Mouse (Mus musculus): ENCODE measurements around the gene Ubl3. TPM values are rescaled to one million over a fixed set of nuclear protein-coding genes. Genes with fewer than 3 reads are reported as not detected.

The Ubl3 gene
- polyA plus RNA-seq, 1 experiment from 2014 or later = 104 TPM

GRCm38 (mm10) chr5:148499616-148500015, 53.0 kb downstream of the Ubl3 start:
- peak; percentile 72 for ATAC-seq (replicated peaks; ENCODE audit: low FRiP score, low read depth)
- no peak overlapping the region for H3K4me2 ChIP-seq (ENCODE audit: low read length)
- no peaks in the 10 kb centered on the region; the same call in 1 of the 2 replicates for H3K9me3 ChIP-seq (replicated peaks; ENCODE audit: low read length)
- no peak for TF ChIP-seq CTCF (IDR thresholded peaks at IDR 0.05; ENCODE audit: low read depth)
- no peak overlapping the region for H3K9ac ChIP-seq (ENCODE audit: low read depth, low read length)
- no peak for DNase-seq (ENCODE audit: low spot score)
- 63% methylated on average over 5 of the region's 5 CpGs for WGBS
- no peak overlapping the region for H3K4me3 ChIP-seq (replicated peaks; ENCODE audit: low read depth, low read length)
- no peaks in the 10 kb centered on the region for H3K4me1 ChIP-seq (replicated peaks; ENCODE audit: insufficient read depth, low read length)
- no peaks in the 10 kb centered on the region for H3K36me3 ChIP-seq (ENCODE audit: insufficient read depth, low read length)
- H3K27me3 ChIP-seq (ENCODE audit: insufficient read depth, low read length) = no peaks in the 10 kb centered on the region
- peak overlapping the region; percentile 32; the same call in 1 of the 2 replicates for H3K27ac ChIP-seq

- Histone ChIP-seq H3K36me3 (ENCODE audit: insufficient read depth, low read length) (no peaks in the 10 kb centered on the region), H3K27me3 (ENCODE audit: insufficient read depth, low read length) (no peaks in the 10 kb centered on the region), H3K4me1 (replicated peaks; ENCODE audit: insufficient read depth, low read length) (no peaks in the 10 kb centered on the region), H3K4me2 (ENCODE audit: low read length) (no peak overlapping the region), H3K4me3 (replicated peaks; ENCODE audit: low read depth, low read length) (no peak overlapping the region), H3K9ac (ENCODE audit: low read depth, low read length) (no peak overlapping the region), H3K27ac (no peak overlapping the region), H3K9me3 (replicated peaks; ENCODE audit: low read length) (no peaks in the 10 kb centered on the region; the same call in 1 of the 2 replicates)
- 89% methylated on average over 6 of the region's 6 CpGs for WGBS
- ATAC-seq (replicated peaks; ENCODE audit: low FRiP score, low read depth) = no peak
- no peak for TF ChIP-seq CTCF (IDR thresholded peaks at IDR 0.05; ENCODE audit: low read depth)
- DNase-seq (ENCODE audit: low spot score) = no peak
These were observed 56.6 kb downstream of the Ubl3 start for GRCm38 (mm10) chr5:148495991-148496390.

GRCm38 (mm10) chr5:148495173-148495572, 57.4 kb downstream of the Ubl3 start:
- DNase-seq (ENCODE audit: low spot score) = peak; percentile 52
- Histone ChIP-seq H3K4me2 (ENCODE audit: low read length) (peak overlapping the region; percentile 25; the same call in 1 of the 2 replicates), H3K9ac (ENCODE audit: low read depth, low read length) (no peak overlapping the region), H3K27me3 (ENCODE audit: insufficient read depth, low read length) (no peaks in the 10 kb centered on the region), H3K36me3 (ENCODE audit: insufficient read depth, low read length) (no peaks in the 10 kb centered on the region), H3K4me3 (replicated peaks; ENCODE audit: low read depth, low read length) (no peak overlapping the region), H3K4me1 (replicated peaks; ENCODE audit: insufficient read depth, low read length) (no peaks in the 10 kb centered on the region), H3K9me3 (replicated peaks; ENCODE audit: low read length) (no peaks in the 10 kb centered on the region; the same call in 1 of the 2 replicates), H3K27ac (no peak overlapping the region)
- 30% methylated on average over 10 of the region's 10 CpGs for WGBS
- ATAC-seq (replicated peaks; ENCODE audit: low FRiP score, low read depth) = no peak
- TF ChIP-seq CTCF (IDR thresholded peaks at IDR 0.05; ENCODE audit: low read depth) = no peak

- Histone ChIP-seq H3K9ac (ENCODE audit: low read depth, low read length) (no peak overlapping the region), H3K4me3 (replicated peaks; ENCODE audit: low read depth, low read length) (no peak overlapping the region), H3K27ac (no peak overlapping the region), H3K36me3 (ENCODE audit: insufficient read depth, low read length) (no peaks in the 10 kb centered on the region), H3K9me3 (replicated peaks; ENCODE audit: low read length) (no peaks in the 10 kb centered on the region; the same call in 1 of the 2 replicates), H3K4me2 (ENCODE audit: low read length) (no peak overlapping the region), H3K4me1 (replicated peaks; ENCODE audit: insufficient read depth, low read length) (no peaks in the 10 kb centered on the region), H3K27me3 (ENCODE audit: insufficient read depth, low read length) (no peaks in the 10 kb centered on the region)
- no peak for ATAC-seq (replicated peaks; ENCODE audit: low FRiP score, low read depth)
- no peak for TF ChIP-seq CTCF (IDR thresholded peaks at IDR 0.05; ENCODE audit: low read depth)
- WGBS = 85% methylated on average over 5 of the region's 5 CpGs
- no peak for DNase-seq (ENCODE audit: low spot score)
These were observed 58.3 kb downstream of the Ubl3 start for GRCm38 (mm10) chr5:148494249-148494648.

- ATAC-seq (replicated peaks; ENCODE audit: low FRiP score, low read depth) (no peak), DNase-seq (ENCODE audit: low spot score) (no peak)
- Histone ChIP-seq H3K27me3 (ENCODE audit: insufficient read depth, low read length) (no peaks in the 10 kb centered on the region), H3K4me2 (ENCODE audit: low read length) (no peak overlapping the region), H3K4me1 (replicated peaks; ENCODE audit: insufficient read depth, low read length) (no peaks in the 10 kb centered on the region), H3K9me3 (replicated peaks; ENCODE audit: low read length) (no peaks in the 10 kb centered on the region; the same call in 1 of the 2 replicates), H3K27ac (no peak overlapping the region), H3K36me3 (ENCODE audit: insufficient read depth, low read length) (no peaks in the 10 kb centered on the region), H3K4me3 (replicated peaks; ENCODE audit: low read depth, low read length) (no peak overlapping the region), H3K9ac (ENCODE audit: low read depth, low read length) (no peak overlapping the region)
- TF ChIP-seq CTCF (IDR thresholded peaks at IDR 0.05; ENCODE audit: low read depth) = no peak
- WGBS = 91% methylated on average over 4 of the region's 4 CpGs
These were observed 59.6 kb downstream of the Ubl3 start for GRCm38 (mm10) chr5:148493025-148493424.

- H3K4me1 ChIP-seq (replicated peaks; ENCODE audit: insufficient read depth, low read length) = no peaks in the 10 kb centered on the region
- H3K9ac ChIP-seq (ENCODE audit: low read depth, low read length) = no peak overlapping the region
- no peak overlapping the region for H3K27ac ChIP-seq
- DNase-seq (ENCODE audit: low spot score) = no peak
- H3K36me3 ChIP-seq (ENCODE audit: insufficient read depth, low read length) = no peaks in the 10 kb centered on the region
- H3K9me3 ChIP-seq (replicated peaks; ENCODE audit: low read length) = no peaks in the 10 kb centered on the region
- no peak for TF ChIP-seq CTCF (IDR thresholded peaks at IDR 0.05; ENCODE audit: low read depth)
- H3K27me3 ChIP-seq (ENCODE audit: insufficient read depth, low read length) = no peaks in the 10 kb centered on the region
- ATAC-seq (replicated peaks; ENCODE audit: low FRiP score, low read depth) = no peak
- H3K4me3 ChIP-seq (replicated peaks; ENCODE audit: low read depth, low read length) = no peak overlapping the region
- H3K4me2 ChIP-seq (ENCODE audit: low read length) = no peak overlapping the region
- 66% methylated on average over 3 of the region's 3 CpGs for WGBS
These were observed 62.2 kb downstream of the Ubl3 start for GRCm38 (mm10) chr5:148490391-148490790.

- 21% methylated on average over 10 of the region's 10 CpGs for WGBS
- no peak overlapping the region for H3K4me3 ChIP-seq (replicated peaks; ENCODE audit: low read depth, low read length)
- H3K9me3 ChIP-seq (replicated peaks; ENCODE audit: low read length) = no peaks in the 10 kb centered on the region
- TF ChIP-seq CTCF (IDR thresholded peaks at IDR 0.05; ENCODE audit: low read depth) = no peak
- no peaks in the 10 kb centered on the region for H3K4me1 ChIP-seq (replicated peaks; ENCODE audit: insufficient read depth, low read length)
- no peak overlapping the region for H3K9ac ChIP-seq (ENCODE audit: low read depth, low read length)
- ATAC-seq (replicated peaks; ENCODE audit: low FRiP score, low read depth) = peak; percentile 26; the same call in 1 of the 2 replicates
- H3K4me2 ChIP-seq (ENCODE audit: low read length) = peak overlapping the region; percentile 34
- DNase-seq (ENCODE audit: low spot score) = peak; percentile 51
- H3K27me3 ChIP-seq (ENCODE audit: insufficient read depth, low read length) = no peaks in the 10 kb centered on the region
- no peaks in the 10 kb centered on the region for H3K36me3 ChIP-seq (ENCODE audit: insufficient read depth, low read length)
- H3K27ac ChIP-seq = peak overlapping the region; percentile 44
These were observed 62.8 kb downstream of the Ubl3 start for GRCm38 (mm10) chr5:148489724-148490193.
